Mouse (Mus musculus): ENCODE results near the gene Ap2a1. TPM values are rescaled to one million over a fixed set of nuclear protein-coding genes. Genes with fewer than 3 reads are reported as not detected.

The Ap2a1 gene
- polyA plus RNA-seq, 1 experiment from 2014 or later, result 113 TPM

- H3K4me1 ChIP-seq (replicated peaks; ENCODE audit: control insufficient read depth, insufficient read depth, low read length), result peaks cover 8% of the 10 kb centered on the region
- H3K27ac ChIP-seq (ENCODE audit: low read length), result no peak overlapping the region
- no peak for ATAC-seq
- 64% methylated on average over 6 of the region's 6 CpGs for WGBS
- no peak overlapping the region for H3K4me3 ChIP-seq (replicated peaks; ENCODE audit: low read length)
- H3K9me3 ChIP-seq (ENCODE audit: control insufficient read depth, low read length), result no peaks in the 10 kb centered on the region
- no peak overlapping the region for H3K9ac ChIP-seq (replicated peaks; ENCODE audit: low read depth, low read length)
- no peak overlapping the region for H3K4me2 ChIP-seq (ENCODE audit: low read length)
- peaks cover 2% of the 10 kb centered on the region; the same call in 1 of the 2 replicates for H3K36me3 ChIP-seq (ENCODE audit: control insufficient read depth, insufficient read depth)
- H3K27me3 ChIP-seq (replicated peaks; ENCODE audit: control insufficient read depth, insufficient read depth, low read length), result peaks cover 15% of the 10 kb centered on the region
These were observed 27.0 kb upstream of the Ap2a1 start for GRCm38 (mm10) chr7:44956266-44956665.

- H3K4me3 ChIP-seq (replicated peaks; ENCODE audit: low read length), result no peak overlapping the region
- no peaks in the 10 kb centered on the region for H3K36me3 ChIP-seq (ENCODE audit: control insufficient read depth, insufficient read depth)
- H3K9me3 ChIP-seq (ENCODE audit: control insufficient read depth, low read length), result no peaks in the 10 kb centered on the region
- H3K4me2 ChIP-seq (ENCODE audit: low read length), result no peak overlapping the region
- 51% methylated on average over 5 of the region's 5 CpGs for WGBS
- peaks cover 20% of the 10 kb centered on the region for H3K27me3 ChIP-seq (replicated peaks; ENCODE audit: control insufficient read depth, insufficient read depth, low read length)
- H3K9ac ChIP-seq (replicated peaks; ENCODE audit: low read depth, low read length), result no peak overlapping the region
- no peak for ATAC-seq
- H3K27ac ChIP-seq (ENCODE audit: low read length), result no peak overlapping the region
- peaks cover 8% of the 10 kb centered on the region for H3K4me1 ChIP-seq (replicated peaks; ENCODE audit: control insufficient read depth, insufficient read depth, low read length)
These were observed 26.3 kb upstream of the Ap2a1 start for GRCm38 (mm10) chr7:44955628-44956027.

GRCm38 (mm10) chr7:44954091-44954885 is 25.0 kb upstream of the Ap2a1 start:
- Histone ChIP-seq H3K36me3 (ENCODE audit: control insufficient read depth, insufficient read depth) (no peaks in the 10 kb centered on the region), H3K9me3 (ENCODE audit: control insufficient read depth, low read length) (no peaks in the 10 kb centered on the region), H3K4me1 (replicated peaks; ENCODE audit: control insufficient read depth, insufficient read depth, low read length) (peaks cover 8% of the 10 kb centered on the region), H3K4me2 (ENCODE audit: low read length) (no peak overlapping the region), H3K27ac (ENCODE audit: low read length) (no peak overlapping the region), H3K9ac (replicated peaks; ENCODE audit: low read depth, low read length) (no peak overlapping the region), H3K27me3 (replicated peaks; ENCODE audit: control insufficient read depth, insufficient read depth, low read length) (peaks cover 28% of the 10 kb centered on the region), H3K4me3 (replicated peaks; ENCODE audit: low read length) (no peak overlapping the region)
- WGBS, result 83% methylated on average over 12 of the region's 12 CpGs
- ATAC-seq, result no peak

DNA sequence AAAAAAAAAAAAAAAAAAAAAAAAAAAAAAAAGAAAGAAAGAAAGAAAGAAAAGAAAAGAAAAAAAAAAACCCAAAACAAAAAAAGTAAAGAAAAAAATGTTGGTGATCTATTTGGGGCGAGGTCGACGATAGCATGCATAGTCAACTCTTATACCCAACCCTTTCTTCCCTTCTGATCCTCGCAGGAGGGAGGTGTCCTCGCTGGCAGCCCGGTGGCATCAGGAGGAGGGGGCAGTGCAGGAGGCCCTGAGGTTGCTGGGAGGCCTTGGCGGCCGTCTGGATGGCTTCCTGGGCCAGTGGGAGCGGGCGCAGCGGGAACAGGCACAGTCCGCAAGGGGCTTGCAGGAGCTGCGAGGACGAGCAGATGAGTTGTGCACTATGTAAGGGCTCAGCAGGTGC is 24.3 kb upstream of the Ap2a1 start:
- H3K9ac ChIP-seq (replicated peaks; ENCODE audit: low read depth, low read length), result no peak overlapping the region

DNA sequence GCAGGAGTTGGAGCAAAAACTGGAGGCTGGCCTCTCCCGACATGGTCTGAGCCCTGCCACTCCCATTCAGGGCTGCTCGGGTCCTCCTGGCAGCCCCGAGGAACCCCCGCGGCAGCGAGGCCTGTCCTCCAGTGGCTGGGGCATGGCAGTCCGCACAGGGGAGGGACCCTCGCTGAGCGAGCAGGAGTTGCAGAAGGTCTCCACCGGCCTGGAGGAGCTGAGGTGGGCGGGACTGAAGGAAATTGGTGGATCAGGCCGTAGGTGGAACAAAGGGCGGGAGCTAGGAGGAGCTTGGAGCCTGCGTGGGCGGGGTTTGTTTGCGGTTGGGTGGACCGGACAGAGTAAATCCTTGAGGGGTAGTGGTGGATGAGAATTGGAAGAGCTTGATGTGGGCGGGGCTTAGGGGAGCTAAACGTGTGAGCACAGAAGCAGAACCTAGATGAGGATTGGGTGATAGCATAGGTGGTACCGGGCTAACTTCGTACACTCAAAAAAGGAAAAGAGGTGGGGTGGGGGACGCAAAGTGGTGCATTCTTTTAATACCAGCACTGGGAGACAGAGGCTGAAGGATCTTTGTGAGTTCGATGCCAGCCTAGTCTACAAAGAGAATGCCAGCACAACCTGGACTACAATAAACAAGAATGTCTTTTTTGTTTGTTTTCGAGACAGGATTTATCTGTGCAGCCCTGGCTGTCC is 23.5 kb upstream of the Ap2a1 start:
- Histone ChIP-seq H3K9me3 (ENCODE audit: control insufficient read depth, low read length) (no peaks in the 10 kb centered on the region), H3K4me3 (replicated peaks; ENCODE audit: low read length) (peak overlapping the region; percentile 50), H3K4me1 (replicated peaks; ENCODE audit: control insufficient read depth, insufficient read depth, low read length) (peaks cover 8% of the 10 kb centered on the region), H3K27ac (ENCODE audit: low read length) (no peak overlapping the region), H3K4me2 (ENCODE audit: low read length) (peak overlapping the region; percentile 77), H3K27me3 (replicated peaks; ENCODE audit: control insufficient read depth, insufficient read depth, low read length) (peaks cover 28% of the 10 kb centered on the region), H3K36me3 (ENCODE audit: control insufficient read depth, insufficient read depth) (no peaks in the 10 kb centered on the region), H3K9ac (replicated peaks; ENCODE audit: low read depth, low read length) (peak overlapping the region; percentile 66)
- WGBS, result 6% methylated on average over 24 of the region's 24 CpGs
- ATAC-seq, result peak; percentile 88

More for the DNA sequence above, 24.3 kb upstream of the Ap2a1 start:
- WGBS, result 64% methylated on average over 14 of the region's 14 CpGs
- no peak overlapping the region for H3K4me3 ChIP-seq (replicated peaks; ENCODE audit: low read length)
- H3K27ac ChIP-seq (ENCODE audit: low read length), result no peak overlapping the region
- peaks cover 8% of the 10 kb centered on the region for H3K4me1 ChIP-seq (replicated peaks; ENCODE audit: control insufficient read depth, insufficient read depth, low read length)
- no peaks in the 10 kb centered on the region for H3K9me3 ChIP-seq (ENCODE audit: control insufficient read depth, low read length)
- ATAC-seq, result no peak
- peaks cover 28% of the 10 kb centered on the region for H3K27me3 ChIP-seq (replicated peaks; ENCODE audit: control insufficient read depth, insufficient read depth, low read length)
- no peak overlapping the region for H3K4me2 ChIP-seq (ENCODE audit: low read length)
- H3K36me3 ChIP-seq (ENCODE audit: control insufficient read depth, insufficient read depth), result no peaks in the 10 kb centered on the region

GRCm38 (mm10) chr7:44951960-44952359 is 22.7 kb upstream of the Ap2a1 start:
- H3K9ac ChIP-seq (replicated peaks; ENCODE audit: low read depth, low read length), result peak overlapping the region; percentile 66; the same call in 1 of the 2 replicates
- peak overlapping the region; percentile 77 for H3K4me2 ChIP-seq (ENCODE audit: low read length)
- H3K4me3 ChIP-seq (replicated peaks; ENCODE audit: low read length), result peak overlapping the region; percentile 50
- ATAC-seq, result peak; percentile 31; the same call in 1 of the 2 replicates
- no peaks in the 10 kb centered on the region for H3K9me3 ChIP-seq (ENCODE audit: control insufficient read depth, low read length)
- H3K27ac ChIP-seq (ENCODE audit: low read length), result no peak overlapping the region
- H3K4me1 ChIP-seq (replicated peaks; ENCODE audit: control insufficient read depth, insufficient read depth, low read length), result peaks cover 8% of the 10 kb centered on the region
- WGBS, result 0% methylated on average over 10 of the region's 10 CpGs
- no peaks in the 10 kb centered on the region for H3K36me3 ChIP-seq (ENCODE audit: control insufficient read depth, insufficient read depth)
- H3K27me3 ChIP-seq (replicated peaks; ENCODE audit: control insufficient read depth, insufficient read depth, low read length), result peaks cover 28% of the 10 kb centered on the region

DNA sequence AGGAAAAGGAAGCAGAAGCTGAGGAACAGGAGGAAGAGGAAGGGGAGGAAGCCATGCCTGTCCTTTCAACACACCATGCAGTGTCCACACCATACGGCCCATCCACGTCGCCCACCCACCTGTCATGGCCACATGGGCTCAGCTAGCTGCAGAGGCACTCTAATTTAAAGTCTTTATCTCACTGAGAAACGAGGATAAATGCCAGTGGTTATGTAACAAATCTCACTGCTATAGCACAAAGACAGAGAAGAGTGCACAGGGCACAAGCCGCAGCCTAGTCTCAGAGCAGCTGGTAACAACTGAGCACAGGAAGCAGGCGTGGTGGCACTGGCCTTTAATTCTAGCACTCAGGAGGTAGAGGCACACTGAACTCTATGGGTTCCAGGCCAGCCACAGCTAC is 20.6 kb upstream of the Ap2a1 start:
- H3K4me3 ChIP-seq (replicated peaks; ENCODE audit: low read length), result no peak overlapping the region
- no peaks in the 10 kb centered on the region for H3K9me3 ChIP-seq (ENCODE audit: control insufficient read depth, low read length)
- peaks cover 28% of the 10 kb centered on the region for H3K27me3 ChIP-seq (replicated peaks; ENCODE audit: control insufficient read depth, insufficient read depth, low read length)
- no peak overlapping the region for H3K9ac ChIP-seq (replicated peaks; ENCODE audit: low read depth, low read length)
- ATAC-seq, result no peak
- WGBS, result 75% methylated on average over 6 of the region's 6 CpGs
- H3K36me3 ChIP-seq (ENCODE audit: control insufficient read depth, insufficient read depth), result no peaks in the 10 kb centered on the region
- no peak overlapping the region for H3K4me2 ChIP-seq (ENCODE audit: low read length)
- H3K4me1 ChIP-seq (replicated peaks; ENCODE audit: control insufficient read depth, insufficient read depth, low read length), result peaks cover 8% of the 10 kb centered on the region
- H3K27ac ChIP-seq (ENCODE audit: low read length), result no peak overlapping the region

GRCm38 (mm10) chr7:44942904-44943303 is 13.6 kb upstream of the Ap2a1 start, which contains the start of gene Tsks:
Gene Tsks (plus strand): TSS chr7:44943204.
- Histone ChIP-seq H3K4me2 (ENCODE audit: low read length) (no peak within 1 kb of the TSS), H3K9me3 (ENCODE audit: control insufficient read depth, low read length) (no peaks in the 10 kb centered on the region), H3K27me3 (replicated peaks; ENCODE audit: control insufficient read depth, insufficient read depth, low read length) (no peaks in the 10 kb centered on the region), H3K9ac (replicated peaks; ENCODE audit: low read depth, low read length) (no peak within 1 kb of the TSS), H3K36me3 (ENCODE audit: control insufficient read depth, insufficient read depth) (no peaks in the 10 kb centered on the region), H3K4me1 (replicated peaks; ENCODE audit: control insufficient read depth, insufficient read depth, low read length) (no peaks in the 10 kb centered on the region), H3K4me3 (replicated peaks; ENCODE audit: low read length) (no peak within 1 kb of the TSS), H3K27ac (ENCODE audit: low read length) (no peak within 1 kb of the TSS)
- ATAC-seq, result no peak
- WGBS, result 78% methylated on average over 7 of the region's 7 CpGs

- no peak overlapping the region for H3K4me2 ChIP-seq (ENCODE audit: low read length)
- H3K36me3 ChIP-seq (ENCODE audit: control insufficient read depth, insufficient read depth), result no peaks in the 10 kb centered on the region
- WGBS, result 87% methylated on average over 4 of the region's 4 CpGs
- no peak overlapping the region for H3K27ac ChIP-seq (ENCODE audit: low read length)
- H3K27me3 ChIP-seq (replicated peaks; ENCODE audit: control insufficient read depth, insufficient read depth, low read length), result no peaks in the 10 kb centered on the region
- no peaks in the 10 kb centered on the region for H3K4me1 ChIP-seq (replicated peaks; ENCODE audit: control insufficient read depth, insufficient read depth, low read length)
- no peak overlapping the region for H3K9ac ChIP-seq (replicated peaks; ENCODE audit: low read depth, low read length)
- H3K9me3 ChIP-seq (ENCODE audit: control insufficient read depth, low read length), result no peaks in the 10 kb centered on the region
- H3K4me3 ChIP-seq (replicated peaks; ENCODE audit: low read length), result no peak overlapping the region
- no peak for ATAC-seq
These were observed 9.4 kb upstream of the Ap2a1 start for GRCm38 (mm10) chr7:44938680-44939079.
